Comparison of ENCODE assay signal across 8 mouse cellular contexts in the genomic region with DNA sequence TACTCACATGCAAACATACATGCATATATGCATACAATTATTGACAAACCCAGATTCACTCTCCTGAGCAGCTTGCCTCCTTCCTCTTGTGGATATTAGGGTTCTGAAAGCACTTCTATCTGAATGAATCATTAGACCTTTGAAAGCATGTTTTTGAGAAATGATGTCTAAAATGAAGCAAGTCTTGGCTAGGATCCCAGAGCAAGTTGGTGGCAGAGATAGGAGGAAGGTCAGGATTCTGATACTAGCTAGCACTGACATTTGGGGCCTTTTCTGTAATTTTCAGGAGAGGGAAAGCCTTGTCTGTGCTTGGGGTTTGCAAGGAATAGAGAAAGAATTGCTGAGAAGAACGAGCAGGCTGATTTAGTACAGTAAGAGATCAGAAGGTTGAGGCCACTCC.
"Had no signal": no experiment of that assay in that cellular context is flagged by ENCODE, and none has a peak within 500 bp of the region (broad histone marks: within the 10 kb centered on the region; RNA-seq: fewer than 3 reads in every experiment).

No protein-coding gene starts in this region.

- DNase-seq: kidney, adult 18-20 months; kidney, postnatal 10 days; kidney, postnatal 4 days; left cerebral cortex, postnatal 4 days; lung, adult 18-20 months; midbrain, embryonic 14.5 days; spleen, adult 18-20 months; thymus, postnatal 36 days had no signal
